Mouse (Mus musculus) urinary bladder, postnatal 25 days (tissue): ENCODE results near the gene Stox2.

Experiments used
- DNase-seq: peaks from one replicate; pipeline ENCODE4 v3.0.0; 2022; ENCODE audit warnings: low spot score

Stox2 gene

DNA sequence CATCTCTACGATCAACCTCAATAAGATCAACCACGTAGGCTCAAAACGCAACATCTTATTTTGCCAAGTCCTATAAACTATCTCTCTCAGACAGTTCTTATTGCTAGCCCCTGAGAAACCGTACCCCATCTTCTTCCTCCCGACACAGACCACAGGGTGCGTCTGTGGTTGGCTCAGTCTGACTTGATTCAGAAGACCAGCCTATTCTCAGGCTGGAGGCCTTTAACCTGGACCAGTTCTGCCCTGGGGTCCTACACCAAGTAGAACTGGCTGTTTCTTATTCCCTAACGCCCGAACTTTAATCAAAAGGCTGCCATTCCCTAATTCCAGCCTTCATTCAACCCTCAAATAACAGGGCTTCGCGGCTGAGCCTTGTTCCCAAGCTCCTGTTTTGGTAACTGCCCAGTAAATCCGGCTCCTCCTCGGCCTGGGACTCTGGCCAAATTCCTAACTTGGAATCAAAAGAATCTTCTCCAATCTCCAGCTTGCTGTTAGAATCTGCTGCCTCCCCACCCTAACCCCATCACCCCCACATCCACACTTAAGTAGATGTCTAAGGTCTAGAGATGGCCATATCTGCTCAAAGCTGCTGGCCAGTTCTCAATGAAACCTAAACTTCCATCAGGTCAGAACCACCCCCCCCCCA lies 91.5 kb downstream of the Stox2 start:
- DNase-seq: no peak

DNA sequence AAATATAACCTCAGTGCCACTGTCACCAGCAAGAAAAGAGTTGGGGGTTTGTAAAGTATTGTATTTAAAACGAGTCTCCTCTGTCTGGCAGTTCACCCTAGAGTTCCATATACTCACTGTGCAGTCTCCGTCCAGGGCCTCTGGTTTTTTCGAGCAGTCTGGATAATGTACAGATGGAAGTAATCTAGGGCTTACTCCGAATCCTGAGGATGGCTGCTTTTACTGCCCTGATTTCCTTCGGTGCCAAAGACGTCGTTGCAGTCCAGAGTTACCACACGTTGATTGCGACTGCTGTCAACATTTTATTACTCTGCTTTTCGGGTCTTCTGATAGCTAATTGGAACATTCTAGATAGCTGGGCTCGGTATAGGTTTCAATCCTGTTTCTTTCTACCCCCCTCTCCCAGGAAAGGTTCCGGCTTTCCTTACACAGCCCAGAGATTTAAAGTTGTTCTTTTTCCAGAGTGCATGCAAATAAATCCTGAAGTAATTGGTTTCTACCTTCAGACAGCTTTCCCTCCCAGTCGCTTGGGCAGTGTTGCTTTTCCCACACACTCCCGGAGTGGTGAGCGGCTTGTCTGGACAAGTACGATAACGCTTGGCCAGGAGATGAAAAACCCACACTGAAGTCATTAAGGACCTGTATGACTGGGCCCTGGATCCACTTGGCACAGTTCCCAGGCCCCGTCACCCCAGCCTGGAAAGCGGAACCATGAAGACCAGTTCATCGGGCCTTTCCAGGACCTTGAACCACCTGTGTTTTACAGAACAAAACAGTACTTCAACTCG lies 94.1 kb downstream of the Stox2 start:
- peak; percentile 73 for DNase-seq

DNA sequence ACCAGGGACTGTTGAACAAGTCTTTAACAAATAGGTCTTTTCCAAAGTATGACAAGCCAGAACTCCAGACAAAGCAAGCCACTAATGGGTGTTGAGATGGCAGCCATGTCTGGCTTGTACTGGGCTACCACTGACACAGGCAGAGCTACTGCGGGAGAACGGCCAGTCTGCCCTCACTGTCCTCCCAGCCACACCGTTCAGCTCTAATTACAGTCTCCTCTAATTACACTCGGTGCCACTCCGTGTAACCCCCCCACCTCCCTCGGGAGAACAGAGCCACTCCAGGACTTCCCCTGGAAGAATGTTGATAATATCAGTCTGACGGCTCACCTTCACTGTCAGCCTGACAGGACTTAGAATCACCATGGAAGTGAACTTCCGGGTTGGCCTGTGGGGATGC lies 97.1 kb downstream of the Stox2 start:
- DNase-seq: no peak

DNA sequence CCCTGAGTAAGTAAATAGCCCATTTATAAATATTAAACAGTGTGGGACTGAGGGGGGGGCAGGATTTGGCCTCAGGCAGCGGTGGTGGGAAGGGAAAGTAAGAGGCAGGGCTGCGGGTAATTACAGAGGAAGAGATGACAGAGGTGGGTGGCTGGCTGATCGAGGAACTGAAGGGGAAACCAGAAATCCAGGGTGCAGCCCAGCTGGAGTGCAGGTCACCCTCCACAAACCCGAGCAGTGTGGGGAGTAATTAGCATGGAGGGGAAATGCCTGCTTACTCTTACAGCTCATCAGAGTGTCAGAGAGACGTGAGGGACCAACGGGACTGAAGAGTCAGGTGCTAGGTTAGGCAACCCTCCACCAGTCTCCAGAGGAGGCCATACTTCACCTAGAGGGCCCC lies 98.4 kb downstream of the Stox2 start:
- DNase-seq: no peak

DNA sequence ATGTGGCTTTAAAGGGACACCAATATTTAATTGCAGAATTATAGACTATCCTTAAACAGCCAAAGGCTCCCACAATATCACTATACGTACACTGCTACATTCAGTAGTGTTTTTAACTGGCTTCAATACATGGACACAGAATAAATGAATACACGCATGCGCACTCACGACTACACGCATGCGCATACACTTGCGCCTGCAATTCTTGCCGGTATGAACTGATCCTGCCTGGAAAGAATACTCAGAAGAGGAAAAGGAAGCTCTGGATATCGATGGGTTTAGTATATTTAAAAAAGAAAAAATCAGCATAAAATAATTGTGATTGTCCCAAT lies 100.4 kb downstream of the Stox2 start:
- no peak for DNase-seq

DNA sequence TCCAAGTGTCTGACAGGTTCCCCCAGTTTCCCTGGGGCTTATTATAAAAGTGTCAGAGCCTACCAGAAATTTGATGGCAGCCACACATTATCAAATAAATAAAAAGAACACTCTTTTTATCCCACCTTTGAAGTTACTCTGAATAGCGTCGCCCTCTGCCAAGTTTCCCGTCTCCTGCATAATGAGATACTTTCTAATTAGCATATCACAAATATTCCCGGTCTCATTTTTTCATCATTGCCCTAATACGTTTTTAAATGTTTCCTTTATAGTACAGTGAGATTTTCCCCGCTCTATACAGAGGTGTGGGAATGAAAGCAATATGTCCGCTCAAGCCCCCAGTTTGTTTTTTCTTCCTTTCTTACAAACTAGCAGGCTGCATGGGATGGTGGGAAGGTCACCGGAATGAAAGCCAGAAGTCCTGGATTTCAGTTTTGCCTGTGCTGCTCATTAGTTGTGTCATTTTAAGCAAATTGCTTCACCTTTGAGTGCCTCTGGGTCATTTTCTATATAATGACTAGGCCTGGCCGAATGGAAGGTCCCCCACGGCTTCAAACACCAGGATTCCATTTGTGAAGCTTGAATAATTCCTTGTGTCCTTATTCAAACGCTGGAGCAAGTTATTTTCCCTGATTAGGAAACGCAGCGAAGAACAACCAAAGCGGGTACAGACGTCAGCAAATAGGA lies 100.9 kb downstream of the Stox2 start:
- DNase-seq: no peak

DNA sequence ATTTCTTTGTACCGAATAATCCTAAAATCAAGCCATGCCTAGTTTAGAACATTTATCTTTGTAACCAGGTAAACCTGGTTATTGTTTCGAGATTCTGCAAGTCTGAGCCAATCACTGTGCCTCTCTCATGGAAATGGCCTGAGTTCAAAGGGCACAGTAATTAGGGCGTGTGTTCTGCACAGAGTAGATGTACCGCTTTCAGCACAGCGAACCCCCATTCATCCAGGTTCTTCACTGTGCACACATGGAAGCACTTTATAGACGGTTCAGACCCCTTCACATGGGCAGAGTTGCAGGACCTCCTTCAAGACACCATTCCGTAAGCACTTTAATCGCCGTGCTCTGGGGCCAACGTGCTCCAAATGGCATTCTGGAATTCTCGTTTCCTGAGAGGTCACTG lies 104.7 kb downstream of the Stox2 start:
- DNase-seq: no peak

DNA sequence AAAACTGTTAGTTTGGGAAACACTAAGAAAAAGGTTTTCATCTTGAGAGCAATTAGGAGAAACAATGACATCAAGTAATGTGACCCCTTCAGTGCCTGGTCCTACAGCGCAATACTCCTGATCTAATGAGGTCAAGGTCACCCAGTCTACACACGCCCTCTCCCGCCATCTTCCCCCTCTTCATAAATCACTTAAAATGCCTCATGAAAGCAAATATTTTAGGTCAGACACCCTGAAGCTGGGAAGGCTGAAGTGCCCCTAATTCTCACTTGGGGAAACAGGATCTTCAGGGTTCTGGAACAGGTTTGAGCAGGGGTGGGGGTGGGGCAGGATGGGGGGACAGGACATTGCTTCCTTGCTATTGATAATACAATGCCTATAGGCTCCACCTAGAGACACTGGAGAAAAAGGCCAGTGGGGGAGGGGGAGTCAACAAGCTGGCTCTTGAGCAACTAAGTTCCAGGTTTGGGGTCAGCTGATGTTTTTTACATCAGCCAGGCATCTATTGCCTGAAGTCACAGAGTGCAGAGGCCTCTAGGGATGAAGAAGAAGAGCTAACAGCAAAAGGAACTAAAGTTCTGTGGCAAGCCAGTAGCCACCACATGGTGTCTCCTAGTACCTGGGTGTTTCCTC lies 107.4 kb downstream of the Stox2 start:
- no peak for DNase-seq

DNA sequence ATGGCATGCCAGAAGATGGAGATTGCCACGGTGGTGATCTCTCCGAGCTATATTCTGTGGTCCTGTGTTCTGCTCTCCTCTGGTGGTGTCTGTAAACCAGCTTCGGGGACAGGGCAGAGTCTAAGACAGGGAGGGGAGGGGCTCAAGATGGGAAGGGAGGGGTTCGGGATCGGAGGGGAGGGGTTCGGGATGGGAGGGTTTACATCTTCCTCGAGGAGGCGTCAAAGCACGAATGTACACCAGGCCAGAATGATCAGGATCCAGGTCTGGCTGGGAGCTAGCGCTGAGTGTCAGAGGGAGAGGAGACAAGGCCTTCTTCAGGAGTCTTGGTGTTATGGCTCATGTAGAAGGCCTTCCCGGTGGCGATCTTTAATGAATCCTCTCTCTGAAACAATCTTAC lies 109.7 kb downstream of the Stox2 start:
- no peak for DNase-seq

DNA sequence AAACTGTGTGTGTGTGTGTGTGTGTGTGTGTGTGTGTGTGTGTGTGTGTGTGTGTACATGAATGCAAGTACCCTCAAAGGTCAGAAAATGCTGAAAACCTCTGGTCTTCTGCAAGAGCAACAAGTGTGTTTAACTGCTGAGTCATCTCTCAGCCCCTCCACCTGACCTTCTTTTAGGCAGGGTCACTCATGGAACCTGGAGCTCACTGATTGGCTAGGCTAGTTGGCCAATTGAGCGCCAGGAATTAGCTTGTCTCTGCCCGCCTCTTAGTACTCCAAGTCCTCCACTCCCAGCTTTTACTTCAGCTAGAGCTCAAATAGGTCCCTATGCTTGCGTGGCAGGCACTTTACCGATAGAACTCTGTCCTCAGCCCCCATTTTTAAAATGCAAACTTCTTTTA lies 110.2 kb downstream of the Stox2 start:
- no peak for DNase-seq

DNA sequence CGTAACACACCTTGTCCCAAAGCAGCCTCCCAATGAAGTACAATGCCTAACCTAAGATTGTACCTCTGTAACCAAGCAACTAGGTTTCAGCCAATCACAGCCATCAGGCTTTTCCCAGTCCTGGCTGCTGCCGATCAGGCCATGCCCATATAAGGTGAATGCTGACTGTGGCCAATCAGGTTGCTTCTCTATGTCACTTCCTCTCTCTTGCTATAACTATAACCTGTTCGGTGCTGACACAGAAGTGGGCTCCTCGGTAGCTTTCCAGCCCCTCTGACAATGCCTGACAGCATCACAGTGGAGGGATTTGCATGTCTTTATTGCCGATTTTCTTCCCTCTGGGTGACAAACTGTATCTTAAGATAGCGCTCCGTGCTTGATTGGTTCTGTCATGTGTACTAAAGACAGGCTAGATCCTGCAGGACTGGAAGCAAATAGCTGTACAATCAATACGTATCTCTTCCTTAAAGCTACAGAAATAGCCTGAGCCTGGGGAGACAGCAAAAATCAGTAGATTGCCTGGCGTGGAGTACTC lies 111.9 kb downstream of the Stox2 start:
- DNase-seq: peak; percentile 25

DNA sequence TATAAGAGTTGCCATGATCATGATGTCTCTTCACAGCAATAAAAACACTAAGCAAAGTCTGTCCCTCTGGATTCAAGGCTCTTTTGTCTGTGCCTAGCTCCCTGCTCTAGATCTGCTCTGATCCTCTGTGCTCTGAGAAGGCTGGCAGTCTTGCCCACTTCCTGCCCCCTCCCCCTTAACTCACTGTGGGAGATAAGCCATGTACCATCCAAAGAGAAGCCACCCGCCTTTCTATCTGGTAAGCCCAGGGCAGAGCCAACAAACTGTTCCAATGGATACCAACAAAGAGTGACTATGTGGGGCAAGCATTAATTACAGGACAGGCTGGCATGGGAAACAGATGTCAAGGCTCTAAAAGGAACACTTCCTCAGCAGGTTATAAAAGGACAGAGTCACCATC lies 113.2 kb downstream of the Stox2 start:
- no peak for DNase-seq

DNA sequence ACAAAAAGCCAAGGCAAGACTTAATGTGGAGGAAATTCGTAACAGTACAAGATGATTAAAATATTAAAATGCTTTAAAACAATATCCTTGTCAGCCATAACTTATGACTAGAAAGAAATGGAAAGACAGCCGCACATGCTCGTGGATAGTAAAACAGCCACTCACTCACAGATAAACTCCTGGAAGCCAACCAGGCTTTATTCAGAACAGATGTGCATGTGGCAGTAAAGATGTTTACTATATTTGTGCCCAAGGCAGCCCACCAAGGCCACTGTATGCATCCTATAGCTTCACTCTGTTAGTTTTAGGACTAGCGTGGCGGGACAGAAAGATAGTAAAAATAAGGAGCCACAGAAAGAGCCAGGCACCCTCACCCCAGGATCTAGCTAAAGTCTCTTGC lies 115.2 kb downstream of the Stox2 start:
- no peak for DNase-seq

DNA sequence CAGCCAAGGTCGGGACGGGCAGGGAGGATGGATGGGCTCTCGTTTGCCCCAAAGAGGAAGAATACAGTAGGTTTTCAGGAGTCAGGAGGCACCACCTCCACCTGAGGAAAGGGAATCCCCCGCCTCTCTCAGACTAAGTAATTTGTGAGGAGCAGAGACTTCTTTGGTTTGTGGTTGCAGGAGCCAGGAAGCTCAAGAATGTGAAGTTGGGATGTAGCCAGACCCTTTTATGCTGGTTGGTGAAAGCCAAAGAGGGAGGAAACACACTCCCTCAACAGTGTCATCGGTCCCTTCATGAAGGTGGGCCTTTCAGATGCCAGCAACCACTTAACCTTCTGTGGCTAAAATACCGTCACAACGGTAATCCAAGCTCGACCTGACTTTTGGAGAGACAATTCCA lies 119.8 kb downstream of the Stox2 start:
- DNase-seq: no peak

DNA sequence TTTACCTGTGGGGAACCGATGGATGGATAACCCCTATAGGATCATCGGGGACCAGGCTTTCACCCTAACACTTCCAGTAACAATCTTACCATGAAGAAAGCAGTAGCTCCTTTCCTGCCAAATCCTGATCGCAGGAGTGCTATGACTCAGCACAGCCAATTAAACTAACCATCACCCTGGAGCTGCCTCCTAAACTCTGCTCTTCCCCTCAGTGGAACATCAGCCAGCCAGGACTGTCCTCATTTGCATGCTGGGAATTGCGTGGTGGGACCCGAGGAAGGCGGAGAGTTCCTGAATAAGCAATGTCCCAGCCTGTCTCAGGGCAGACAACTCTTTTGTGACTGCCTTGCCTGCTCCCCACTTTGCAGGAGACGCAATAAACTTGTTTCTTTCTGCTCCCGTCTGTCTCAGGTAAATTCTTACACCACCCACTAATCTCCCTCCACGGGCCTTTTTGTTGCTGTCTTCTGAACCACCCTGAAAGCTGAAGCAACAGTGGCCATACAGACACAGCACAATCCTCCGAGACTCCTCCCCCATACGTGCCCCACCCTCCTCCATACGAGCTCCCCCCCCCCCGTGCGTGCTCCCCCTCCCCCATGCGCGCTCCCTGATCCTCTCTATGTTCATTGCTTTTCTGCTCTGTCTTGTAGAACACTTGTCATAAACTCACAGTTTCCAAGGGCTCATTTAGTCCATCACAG lies 121.9 kb downstream of the Stox2 start:
- DNase-seq: no peak

DNA sequence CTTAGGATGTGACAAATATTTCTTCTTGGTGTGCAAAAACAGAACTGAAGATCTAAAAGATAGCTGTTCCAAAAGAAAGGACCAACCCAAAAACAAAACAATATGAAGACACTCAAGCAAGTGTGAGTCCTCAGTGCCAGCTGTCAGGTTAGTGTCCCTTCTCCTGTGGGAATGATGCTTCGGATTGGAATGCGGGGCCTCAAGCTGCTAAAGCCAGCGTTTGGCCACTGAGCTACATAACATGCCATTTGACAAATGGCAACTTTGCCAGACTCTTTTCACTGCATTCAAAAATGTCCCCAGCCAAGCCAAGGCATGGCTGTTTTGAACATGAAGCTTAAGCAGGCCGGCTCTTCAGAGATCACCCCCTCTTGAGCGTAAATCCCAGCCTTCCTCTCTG lies 124.9 kb downstream of the Stox2 start:
- no peak for DNase-seq

DNA sequence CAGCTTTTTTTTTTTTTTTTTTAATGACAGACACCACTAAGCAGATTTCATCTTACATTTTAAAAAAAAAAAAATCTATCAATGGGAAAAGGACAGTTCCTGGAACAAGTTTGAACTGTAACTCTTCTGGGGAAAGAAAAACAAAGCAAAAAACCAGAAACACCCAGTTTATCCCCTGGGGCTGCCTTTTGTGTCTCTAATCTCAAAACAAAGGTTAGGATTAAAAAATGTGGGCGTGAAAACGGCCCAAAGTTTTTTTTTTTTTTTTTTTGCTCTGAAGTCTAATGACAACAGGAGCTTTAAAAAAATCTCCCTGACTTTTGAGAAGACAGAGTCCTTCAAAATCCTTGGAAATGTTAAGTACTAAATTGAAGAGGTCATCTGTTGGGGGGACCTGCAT lies 125.5 kb downstream of the Stox2 start:
- no peak for DNase-seq

DNA sequence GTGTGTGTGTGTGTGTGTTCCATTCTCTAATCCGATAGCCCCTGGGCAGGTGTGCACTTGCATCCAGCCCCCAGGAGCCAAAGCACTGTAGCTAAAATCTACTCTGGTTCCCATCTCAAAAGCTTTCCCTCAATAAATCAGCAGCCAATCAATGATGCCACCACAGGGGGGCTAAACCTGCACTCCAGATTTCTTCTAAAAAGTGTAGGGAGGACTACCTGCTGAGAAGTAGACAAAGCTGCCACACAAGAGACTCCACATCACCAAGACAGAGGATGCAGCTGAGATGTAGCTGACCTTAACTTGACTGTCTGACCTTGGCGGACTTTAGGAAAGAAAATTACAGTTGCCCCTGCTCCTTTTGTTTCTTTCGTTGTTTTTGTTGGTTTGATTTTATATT lies 127.7 kb downstream of the Stox2 start:
- DNase-seq: no peak

DNA sequence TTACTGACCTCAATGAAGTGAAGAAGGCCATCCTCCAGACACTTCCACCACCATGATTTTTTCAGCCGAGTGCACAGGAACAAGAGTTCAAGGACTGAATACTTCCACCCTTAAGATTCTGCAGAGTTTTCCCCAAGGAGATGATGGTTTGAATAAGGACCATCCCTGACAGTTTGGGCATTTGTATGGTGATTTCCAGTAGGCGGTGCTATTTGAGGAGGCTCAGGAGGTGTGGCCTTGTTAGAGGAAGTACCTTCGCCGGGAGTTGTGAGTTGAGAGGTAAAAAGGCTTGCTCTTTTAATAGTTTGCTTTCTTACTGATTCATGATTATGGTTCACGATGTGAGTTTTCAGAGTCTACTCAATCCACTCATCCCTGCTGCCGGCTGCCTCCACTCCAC lies 138.0 kb downstream of the Stox2 start:
- DNase-seq: no peak

DNA sequence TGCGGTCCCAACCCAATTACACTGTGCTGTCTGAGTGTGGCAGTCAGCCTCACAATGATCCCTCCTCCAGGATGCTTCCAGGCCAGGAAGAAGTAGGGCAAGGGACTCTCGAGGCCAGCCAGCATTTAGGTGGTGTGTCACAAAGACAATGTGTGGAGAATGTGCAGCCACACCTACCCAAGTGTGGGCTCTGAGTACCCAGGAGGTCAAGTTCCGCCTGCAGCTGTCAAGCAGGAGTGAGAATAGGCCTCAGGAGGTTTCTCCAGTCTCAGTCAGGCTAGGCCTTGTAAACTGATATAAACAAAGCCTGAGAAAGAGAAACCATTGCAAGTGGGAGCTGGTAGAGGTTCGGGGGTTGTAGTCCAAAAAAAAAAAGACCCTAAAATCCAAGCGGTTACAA lies 139.8 kb downstream of the Stox2 start:
- DNase-seq: no peak

DNA sequence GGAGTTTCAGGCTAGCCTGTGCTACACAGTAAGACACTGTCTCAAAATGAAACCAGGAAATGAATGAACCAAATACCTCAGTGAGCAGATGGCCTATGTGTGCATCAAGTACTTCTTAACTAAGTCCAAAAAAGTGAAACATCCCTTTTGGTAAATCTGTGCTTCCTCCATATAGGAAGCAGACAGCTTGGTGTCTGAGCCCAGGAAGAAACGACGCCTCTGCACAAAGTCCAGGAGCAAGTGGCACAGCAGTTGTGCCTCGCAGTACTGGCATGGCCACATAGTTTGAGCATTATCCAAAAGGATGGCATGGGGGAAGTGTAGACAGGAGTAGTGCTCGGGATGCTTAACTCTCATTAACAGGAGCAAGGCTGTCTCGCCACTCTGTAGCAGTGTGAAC lies 140.3 kb downstream of the Stox2 start:
- no peak for DNase-seq

DNA sequence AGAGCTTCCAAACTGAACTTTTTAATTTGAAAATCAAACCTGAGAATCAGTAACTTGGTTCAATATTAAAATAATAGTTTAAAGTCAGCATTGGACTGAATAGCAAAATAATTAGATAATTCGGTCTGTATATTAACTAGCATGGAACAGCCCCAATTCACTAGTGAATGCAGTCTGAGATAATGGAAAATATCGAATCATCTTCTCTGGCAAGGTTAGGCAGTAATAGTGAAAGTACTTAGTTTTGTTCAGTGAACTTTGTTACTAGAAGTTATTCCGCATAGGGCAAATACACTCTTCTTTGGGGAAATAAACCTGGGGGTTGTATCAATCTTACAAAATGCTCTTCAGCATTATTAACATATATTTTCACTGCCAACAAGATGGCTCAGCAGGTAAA lies 147.7 kb downstream of the Stox2 start:
- no peak for DNase-seq
